Mouse (Mus musculus): ENCODE data around the gene Slco2b1.
A peak's percentile ranks its signal among the peaks of the same experiment; 100 is the strongest.

Gene Slco2b1

DNA sequence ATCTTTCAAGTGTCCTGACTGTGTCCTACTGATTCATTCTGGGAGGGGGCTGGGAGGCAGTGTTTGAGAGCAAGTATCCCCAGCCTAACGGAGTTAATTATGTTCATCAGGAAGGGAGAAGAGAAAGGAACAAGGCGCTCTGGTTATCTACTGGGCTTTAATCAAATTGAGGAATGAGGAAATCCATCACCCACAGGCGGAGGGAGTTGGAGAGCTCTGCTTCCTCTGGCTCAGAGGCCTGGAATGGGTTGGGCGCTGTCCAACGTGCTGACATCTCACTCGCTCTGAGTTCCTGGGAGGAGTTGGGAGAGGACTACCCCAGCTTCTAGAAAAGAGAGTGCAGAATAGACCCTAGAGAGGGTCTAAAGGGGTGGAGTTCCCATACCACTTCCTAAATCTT lies 62.5 kb downstream of the Slco2b1 start:
- no peak for DNase-seq (ENCODE audit: low spot score)

DNA sequence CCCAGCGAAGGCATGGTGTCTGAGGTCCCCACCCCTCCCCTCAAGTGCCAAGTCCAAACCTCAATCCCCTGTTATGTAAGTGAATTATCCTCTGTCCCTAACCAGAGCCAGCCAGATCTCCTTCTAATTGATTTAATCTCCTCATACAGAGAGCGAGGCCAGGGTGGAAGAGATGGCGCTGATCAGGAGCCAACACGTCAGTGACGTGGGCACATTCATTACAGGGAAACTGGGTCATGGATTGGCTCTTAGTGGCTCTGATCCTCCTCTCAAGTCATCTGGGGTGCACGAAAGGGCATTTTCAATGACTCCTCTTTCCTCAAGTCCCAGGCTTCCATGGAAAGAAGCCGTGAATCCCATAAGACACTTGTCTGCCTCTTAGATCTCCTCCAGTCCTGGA lies 66.4 kb downstream of the Slco2b1 start:
- no peak for DNase-seq (ENCODE audit: low spot score)

DNA sequence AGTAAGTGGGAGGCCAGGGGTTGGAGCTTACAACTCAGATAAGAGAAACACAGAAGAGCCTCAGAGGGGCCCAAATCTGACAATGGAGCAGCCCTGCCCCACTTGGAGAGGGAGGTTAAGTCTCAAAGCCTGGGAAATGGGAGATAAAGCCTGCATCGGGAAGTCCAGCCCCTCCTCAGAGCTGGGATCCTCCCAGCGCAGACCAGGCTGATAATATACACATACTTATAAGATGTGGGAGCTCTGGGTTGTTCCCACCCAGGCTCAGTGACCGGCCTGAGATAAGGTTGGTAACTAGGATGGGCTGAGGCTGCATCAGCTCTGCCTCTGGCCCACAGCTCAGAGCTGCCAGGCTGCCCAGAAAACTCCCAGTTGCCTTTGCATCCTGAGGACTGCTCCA lies 69.1 kb downstream of the Slco2b1 start:
- DNase-seq (ENCODE audit: low spot score) = peak; percentile 76

DNA sequence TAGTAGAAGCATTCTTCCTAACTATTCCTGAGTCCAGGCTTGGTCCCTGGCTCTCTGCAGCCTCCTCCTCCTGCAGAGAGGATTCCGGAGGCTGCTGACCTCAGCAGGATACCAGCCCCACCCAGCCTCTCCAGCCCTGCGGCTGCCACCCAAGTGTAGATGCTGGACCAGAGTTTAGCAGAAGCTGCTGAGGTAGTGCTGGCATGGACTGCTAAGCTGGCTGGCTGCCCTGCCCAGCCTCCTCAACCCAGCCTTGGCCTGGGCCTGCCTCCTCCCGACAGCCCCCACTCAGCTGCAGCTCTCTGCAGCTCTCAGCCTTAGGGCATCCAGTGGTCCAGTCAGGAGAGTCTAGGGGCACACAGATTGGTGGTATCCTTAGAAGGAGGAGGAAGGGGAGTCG lies 69.9 kb downstream of the Slco2b1 start:
- peak; percentile 81 for DNase-seq (ENCODE audit: low spot score)

DNA sequence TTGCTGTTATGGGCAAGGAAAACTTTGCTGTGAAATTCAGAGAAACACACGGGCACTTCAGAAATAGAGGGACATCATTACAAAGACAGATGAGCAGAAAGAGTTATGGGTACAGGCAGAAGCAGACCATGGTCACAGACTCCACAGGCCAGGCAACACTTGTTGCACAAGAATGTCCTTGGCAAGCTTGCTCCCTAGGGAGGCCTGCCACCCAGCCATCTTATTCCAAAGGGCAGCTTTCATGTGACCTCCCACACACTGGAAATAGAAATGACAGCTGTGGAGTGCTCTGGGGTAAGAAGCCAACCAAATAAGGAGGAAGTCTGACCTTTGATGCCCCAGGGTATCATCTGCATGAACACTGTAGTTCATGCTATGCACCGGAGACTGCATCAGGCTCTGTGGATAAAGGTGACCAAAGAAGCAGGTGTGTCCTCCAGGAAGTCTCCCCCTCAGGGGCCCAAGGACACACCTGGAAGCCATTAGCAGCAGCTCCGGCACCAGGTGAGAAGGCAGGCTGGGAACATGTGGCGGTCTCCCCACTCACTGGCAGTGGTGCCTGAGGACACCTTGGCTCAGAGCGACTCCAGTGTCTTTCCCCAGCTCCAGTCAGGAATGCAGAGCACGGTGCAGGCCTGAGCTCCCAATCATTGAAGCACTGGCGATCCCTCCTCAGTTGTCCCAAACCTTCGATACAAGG lies 77.0 kb downstream of the Slco2b1 start:
- no peak for DNase-seq (ENCODE audit: low spot score)

DNA sequence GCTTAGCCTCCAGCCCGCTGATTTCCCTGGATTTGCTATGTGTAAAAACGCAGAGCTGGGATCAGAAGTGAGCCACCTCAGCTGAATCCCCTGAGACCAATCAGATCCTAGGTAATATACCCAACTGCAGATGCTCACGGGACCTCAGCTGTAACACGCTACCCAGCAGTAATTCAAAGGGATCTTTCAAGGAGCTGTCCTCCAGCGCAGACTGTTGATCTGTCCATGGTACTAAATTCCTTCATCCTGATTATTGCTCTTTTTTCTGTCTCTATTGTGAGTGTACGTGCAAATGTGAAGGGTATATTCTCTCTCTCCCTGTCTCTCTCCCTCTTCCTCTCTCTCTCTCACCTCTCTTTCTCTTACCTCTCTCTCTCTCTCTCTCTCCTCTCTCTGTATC lies 78.9 kb downstream of the Slco2b1 start:
- DNase-seq (ENCODE audit: low spot score) = no peak

DNA sequence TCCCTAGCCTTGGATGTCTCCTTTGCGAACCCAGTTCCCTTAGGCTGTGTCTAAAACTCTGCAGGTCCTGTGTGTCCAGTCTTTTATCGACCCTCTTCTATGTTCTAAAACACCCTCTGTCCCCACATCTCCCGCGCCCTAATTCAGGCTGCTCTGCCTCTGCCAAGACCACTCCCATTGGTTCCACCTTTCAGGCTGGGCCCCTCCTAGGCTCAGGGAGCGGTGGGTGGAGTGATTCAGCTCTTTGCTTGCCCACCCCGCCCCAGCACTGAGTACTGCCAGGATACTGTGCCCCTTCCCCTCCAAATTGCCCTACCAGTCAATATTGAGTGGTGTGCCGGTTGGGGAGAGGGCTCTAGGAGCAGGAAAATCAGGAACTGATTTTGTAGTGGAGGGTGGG lies 83.8 kb downstream of the Slco2b1 start:
- DNase-seq (ENCODE audit: low spot score) = no peak

DNA sequence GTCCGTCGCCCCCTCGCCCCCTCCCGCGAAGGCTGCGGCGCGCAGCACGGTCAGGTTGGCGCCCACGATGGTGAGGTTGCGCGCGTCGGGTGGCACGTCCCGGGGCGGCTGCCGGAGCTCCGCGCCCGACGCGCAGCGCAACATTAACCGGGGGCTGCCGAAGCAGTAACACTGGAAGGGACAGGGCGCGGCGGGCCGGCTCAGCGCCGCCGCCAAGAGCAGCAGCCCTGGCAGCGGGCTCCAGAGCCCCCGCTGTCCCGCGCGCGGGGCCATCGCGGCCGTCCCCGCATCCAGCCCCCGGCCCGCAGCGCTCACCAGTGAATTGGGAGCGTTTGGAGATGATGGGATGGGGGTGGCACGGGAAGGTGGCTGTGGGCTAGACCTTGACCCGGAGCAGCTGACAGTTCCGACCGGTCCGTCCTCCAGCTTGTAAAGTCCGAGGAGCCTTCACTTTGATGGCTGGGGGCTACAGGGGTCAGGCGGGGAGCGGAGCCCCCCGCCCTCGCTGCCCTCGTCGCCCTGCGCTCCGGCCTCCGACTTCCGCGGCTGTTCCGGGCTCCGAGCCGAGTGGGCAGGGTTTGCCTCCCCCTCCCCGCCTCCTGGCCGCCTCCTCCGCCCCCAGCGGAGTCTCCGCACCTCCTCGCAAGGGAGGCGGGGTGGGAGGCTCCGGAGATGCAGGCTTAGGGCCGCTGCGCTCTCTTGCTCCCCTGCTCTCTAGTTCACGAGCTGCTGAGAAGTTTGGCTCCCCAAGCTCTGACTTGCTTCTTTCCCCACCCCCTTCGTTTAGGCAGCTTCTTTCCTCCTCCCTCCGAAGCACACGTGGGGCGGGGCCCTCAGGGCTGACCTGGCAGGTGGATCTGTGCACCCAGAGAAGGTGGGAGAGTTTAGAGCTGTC lies 84.5 kb downstream of the Slco2b1 start, which contains the start of gene Tpbgl:
Gene Tpbgl (minus strand): TSS at position 728 of the 895 bp plus-strand sequence.
- DNase-seq (ENCODE audit: low spot score) = peak; percentile 71

DNA sequence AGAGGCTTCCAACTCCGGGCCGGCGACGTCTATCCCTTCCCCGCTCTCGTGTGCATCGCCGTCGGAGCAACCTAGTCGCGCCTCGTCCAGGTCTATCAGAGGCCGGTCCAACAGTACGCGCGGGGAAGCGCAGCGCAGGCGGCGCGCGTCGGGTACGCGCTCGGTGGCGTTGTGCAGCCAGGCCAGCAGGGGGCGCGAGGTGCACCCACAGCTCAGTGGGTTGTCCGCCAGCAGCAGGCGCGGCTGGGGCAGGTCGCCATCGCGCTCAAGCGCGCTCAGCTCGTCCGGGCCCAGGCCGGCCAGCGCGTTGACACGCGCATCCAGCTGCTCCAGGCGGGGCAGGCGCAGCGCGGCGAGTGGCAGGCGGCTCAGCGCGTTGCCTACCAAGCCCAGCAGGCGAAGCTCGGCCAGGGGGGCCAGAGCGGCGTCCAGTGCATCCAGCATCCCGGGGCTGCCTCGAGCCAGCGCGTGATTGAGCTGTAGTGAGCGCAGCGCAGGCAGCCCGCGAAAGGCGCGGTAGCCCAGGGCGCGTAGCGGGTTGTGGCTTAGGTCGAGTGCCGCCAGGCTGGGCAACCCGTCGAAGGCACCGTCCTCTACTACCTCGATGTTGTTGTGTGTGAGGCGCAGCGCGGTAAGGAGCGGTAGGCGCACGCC lies 85.3 kb downstream of the Slco2b1 start:
- DNase-seq (ENCODE audit: low spot score) = peak; percentile 89

DNA sequence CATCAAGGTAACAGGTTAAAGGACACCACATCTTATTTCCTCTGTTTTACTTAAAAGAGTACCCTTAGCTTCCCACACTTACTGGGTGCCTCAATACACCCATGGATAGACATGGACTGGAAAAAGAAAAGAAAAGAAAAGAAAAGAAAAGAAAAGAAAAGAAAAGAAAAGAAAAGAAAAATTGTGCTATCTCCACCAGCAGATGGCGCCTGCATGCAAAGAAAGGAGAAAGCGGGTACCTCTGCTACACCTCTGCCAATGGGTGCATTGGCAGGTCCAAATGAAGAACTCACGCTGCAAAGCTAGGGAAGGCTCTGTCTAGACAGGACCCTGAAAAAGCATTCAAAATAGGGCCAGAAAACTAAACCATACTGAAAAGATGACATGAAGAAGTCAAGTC lies 92.3 kb downstream of the Slco2b1 start:
- DNase-seq (ENCODE audit: low spot score) = no peak

DNA sequence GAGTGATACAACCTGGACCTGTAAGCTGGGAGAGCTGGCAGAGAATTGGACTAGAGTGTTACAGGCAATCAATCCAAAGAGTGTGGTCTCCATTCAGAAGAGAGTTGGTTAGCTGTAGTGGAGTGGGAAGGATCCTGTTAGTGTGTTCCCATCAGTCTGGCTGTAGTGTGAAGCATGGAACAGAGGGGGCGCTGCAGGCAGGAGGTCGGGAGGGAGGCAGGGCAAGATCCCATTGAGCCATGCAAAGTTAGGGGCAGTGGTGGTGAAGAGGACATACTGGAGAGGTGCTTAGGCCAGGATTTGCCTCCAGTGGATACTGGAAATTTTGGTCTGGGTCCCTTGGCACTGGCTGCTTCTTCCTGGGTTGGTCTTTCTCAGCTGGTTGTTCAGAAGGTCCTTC lies 92.9 kb downstream of the Slco2b1 start:
- DNase-seq (ENCODE audit: low spot score) = no peak

Data from testis, postnatal 14 days (tissue).